Mouse (Mus musculus): ENCODE measurements around the gene Tmem192. TPM values are rescaled to one million over a fixed set of nuclear protein-coding genes. Genes with fewer than 3 reads are reported as not detected.
"Not testable (repeated sequence)": the region's sequence is repeated elsewhere in the genome, so short reads cannot be mapped to it uniquely, and the experiment has no call there.

The Tmem192 gene
- total RNA-seq, 2 experiments from 2014 or later: 15.7 to 16.0 TPM

DNA sequence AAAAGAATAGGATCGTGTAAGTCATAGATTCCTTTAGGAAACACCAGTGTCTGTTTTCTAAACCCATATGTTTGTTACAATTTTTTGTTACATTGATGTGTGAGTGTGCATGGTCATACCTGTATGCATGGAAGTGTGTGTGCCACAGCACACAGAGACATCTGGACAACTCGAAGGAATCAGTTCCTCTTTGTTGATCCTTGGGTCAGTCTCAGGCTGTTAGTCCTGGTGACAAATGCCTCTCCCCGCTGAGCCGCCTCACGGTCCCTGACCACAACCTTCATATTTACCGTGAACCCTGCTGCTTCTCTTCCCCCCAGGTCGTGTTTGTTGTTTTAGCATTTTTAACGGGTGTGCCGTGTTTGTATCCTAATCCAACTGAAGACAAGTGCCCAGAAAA is 12.0 kb downstream of the Tmem192 start:
- DNase-seq (ENCODE audit: low spot score in 2 of 2): no peak

DNA sequence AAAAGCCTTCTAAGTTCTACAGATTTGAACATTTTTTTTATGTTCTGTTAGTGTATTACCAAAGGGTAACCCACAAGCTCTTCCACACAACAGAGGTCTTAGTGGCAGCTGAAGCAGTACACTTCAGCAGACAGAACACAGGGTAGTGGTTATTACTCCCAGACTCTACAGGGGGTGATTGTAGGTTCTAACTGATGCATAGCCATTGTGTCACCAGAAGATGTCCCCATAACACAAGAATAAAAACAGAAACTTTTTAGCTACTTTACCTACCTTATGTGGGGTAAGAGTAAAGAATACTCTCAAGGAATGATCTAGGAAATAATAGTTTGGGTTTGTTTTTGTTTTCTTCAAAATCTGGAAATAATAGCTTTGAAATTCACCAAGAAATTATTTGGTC is 15.9 kb downstream of the Tmem192 start:
- no peak for DNase-seq (ENCODE audit: low spot score in 2 of 2)

DNA sequence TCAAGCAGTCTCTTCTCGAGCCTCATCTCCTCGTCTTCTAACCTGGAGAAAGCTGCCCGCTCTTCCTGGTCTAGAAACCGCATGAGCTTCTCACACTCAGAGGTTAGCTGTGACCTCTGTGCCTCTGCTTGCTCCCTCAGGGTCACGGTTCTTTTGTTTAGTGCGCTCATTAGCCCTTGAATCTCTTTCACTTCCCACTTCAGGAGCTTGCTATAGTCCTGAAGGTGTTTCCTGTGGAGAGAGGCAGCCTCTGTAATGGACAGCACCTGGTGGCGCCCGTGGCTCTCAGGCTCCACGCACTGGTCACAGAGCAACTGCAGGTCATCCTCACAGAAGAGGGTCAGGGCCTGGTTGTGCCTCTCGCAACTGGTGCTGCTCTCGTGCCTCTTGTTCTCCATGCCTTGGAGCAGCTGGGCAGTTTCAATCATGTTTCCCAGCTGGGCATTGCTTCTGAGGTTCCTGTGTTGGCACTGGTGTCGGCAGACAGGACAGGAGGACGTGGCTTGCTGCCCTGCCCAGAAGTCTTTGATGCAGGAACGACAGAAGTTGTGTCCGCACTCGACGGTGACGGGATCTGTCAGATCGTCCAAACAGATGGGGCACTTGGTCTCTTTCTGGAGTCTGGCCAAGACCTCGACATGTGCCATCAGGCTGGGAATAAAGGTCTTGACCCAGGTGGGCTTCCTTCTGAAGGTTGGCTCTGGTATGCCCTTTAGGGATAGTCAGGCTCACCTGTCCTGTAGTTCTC is 36.3 kb downstream of the Tmem192 start:
- DNase-seq (ENCODE audit: low spot score in 2 of 2): no peak

DNA sequence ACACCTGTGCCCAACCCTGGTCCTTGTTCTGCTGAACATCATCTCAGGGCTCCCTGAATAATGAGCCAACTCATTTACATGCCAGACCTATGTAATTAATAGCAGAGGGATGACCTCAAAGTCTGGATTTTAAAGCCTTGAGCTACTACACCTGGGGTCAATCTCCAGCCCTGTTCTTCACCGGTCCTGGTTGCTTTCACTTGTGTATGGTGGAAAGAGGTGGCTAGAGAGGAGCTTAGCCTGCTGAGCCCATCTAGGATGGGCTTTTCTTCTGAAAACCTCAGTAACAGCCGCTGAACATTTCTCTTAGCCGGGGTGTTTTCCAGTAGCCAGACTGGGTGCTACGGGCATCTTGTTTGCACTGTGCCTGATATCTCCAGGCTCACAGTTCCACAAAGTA is 40.7 kb downstream of the Tmem192 start, which contains the start of gene Trim75:
Trim75 (minus strand) TSS at position 101 of the 400 bp plus-strand sequence.
- DNase-seq (ENCODE audit: low spot score in 2 of 2): no peak

DNA sequence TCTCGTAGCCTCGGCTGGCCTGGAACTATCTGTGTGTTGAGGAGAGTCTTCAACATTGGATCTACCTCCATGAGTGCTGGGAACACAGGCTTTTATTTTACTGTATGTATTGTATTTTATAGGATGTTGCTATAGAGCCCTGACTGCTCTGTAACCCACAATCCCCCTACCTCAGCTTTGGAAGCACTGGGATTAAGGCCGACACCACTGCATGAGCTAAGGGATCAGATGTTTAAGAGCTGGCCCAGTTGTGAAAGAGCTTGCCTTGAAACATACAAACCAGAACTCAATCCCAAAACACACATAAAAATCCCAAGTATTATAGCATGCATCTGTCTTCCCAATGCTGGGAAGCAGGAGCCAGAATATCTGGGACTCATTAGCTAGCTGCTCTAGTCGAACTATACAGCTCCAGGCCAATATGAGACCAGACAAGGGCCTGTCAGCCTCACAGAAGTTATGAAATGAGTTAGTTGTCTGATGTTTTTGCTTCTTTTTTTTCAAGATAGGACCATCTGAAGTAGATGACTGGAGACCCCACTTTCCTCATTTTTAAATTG is 51.9 kb downstream of the Tmem192 start:
- no peak for DNase-seq (ENCODE audit: low spot score in 2 of 2)

DNA sequence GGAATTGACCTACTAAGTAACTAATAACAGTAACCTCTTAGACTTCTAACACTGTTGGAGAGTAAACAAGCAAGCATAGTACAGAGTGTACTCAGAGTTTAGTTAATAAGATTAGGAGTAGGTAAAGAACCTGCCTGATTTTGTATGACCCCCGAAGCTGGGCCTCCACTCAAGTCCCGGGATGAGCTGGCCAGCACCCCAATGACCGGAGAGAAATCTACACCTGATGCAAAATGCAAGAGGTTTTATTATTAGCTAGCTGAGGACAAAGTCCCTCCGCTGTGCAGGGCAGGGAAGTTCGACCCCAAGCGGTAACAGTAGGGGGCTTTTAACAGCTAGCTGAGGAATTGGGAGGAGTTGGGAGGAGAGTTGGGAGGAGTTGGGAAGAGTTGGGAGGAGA is 60.6 kb downstream of the Tmem192 start:
- not testable (repeated sequence) for DNase-seq (ENCODE audit: low spot score in 2 of 2)

DNA sequence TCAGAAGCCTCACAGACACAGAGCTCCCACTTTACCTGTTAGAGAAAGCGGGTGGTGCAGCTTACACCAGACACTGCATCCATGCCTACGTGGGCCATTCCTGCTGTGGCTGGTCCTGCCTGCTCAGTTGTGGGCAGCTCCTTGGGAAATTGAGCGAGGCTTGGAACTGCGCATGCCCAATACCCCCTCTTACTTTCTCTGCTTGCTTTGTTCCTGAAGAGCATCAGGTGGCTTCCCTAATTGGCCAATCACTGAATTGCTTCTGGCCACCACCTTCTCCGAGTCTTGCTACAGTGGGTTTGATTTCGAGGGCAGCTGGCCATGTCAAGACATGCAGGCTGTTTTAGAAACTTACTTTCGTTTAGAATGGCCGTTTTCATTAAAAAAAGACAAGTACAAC is 71.4 kb downstream of the Tmem192 start, which contains the start of the genes Trim61 and Trim60:
Trim61 (minus strand) TSS at position 101 of the 400 bp plus-strand sequence.
Trim60 (minus strand) TSS at position 162 of the 400 bp plus-strand sequence.
- DNase-seq (ENCODE audit: low spot score in 2 of 2): no peak

Other genes with a start within 250 kb of the Tmem192 start
- gene Msmo1, start 213.4 kb upstream of the Tmem192 start, total RNA-seq (2021): 100 to 1,000 TPM; 101 to 138 TPM
- gene Klhl2, start 97.2 kb upstream of the Tmem192 start, total RNA-seq (2021): 100 to 1,000 TPM; 220 to 258 TPM
- gene Trim75, start 40.6 kb downstream of the Tmem192 start, total RNA-seq (2021): not detected
- gene Trim61, start 71.3 kb downstream of the Tmem192 start, total RNA-seq (2021): not detected
- not detected for gene Trim60, start 71.4 kb downstream of the Tmem192 start, total RNA-seq (2021)
- under 1 TPM in 1 of 2 experiments, not detected in 1; 0.69 TPM for gene Apela, start 90.2 kb downstream of the Tmem192 start, total RNA-seq (2021)
- not detected for gene Gm10663, start 127.8 kb downstream of the Tmem192 start, total RNA-seq (2021)
- not detected for gene BC030870, start 182.4 kb downstream of the Tmem192 start, total RNA-seq (2021)